In genomic region chr7:84403371-84403770, GRCm38 (mm10) we compare ENCODE assay signal across 18 mouse cellular contexts. TPM values are rescaled to one million over a fixed set of nuclear protein-coding genes. Genes with fewer than 3 reads are reported as not detected.
A peak's percentile ranks its signal among the peaks of the same experiment; 100 is the strongest.
DNase-seq lines count a peak whose midpoint lies in the region; ATAC-seq lines count a peak whose summit lies in the region.
"Had no signal": no experiment of that assay in that cellular context is flagged by ENCODE, and none has a peak within 500 bp of the region (broad histone marks: within the 10 kb centered on the region; RNA-seq: fewer than 3 reads in every experiment).

No protein-coding gene starts in this region.

- 32% methylated on average over 5 of the region's 5 CpGs for WGBS in hindbrain, embryonic 10.5 days
- 21% methylated on average over 5 of the region's 5 CpGs for WGBS in hindbrain, embryonic 16.5 days
- 53% methylated on average over 5 of the region's 5 CpGs for WGBS in forebrain, embryonic 10.5 days
- WGBS in hindbrain, embryonic 12.5 days = 21% methylated on average over 5 of the region's 5 CpGs
- WGBS in midbrain, embryonic 14.5 days = 3% methylated on average over 5 of the region's 5 CpGs

- peaks cover 24% of the 10 kb centered on the region for H3K36me3 ChIP-seq in hindbrain, embryonic 10.5 days
- H3K36me3 ChIP-seq in hindbrain, embryonic 16.5 days (ENCODE audit: control insufficient read depth, insufficient read depth, low read length) = no peaks in the 10 kb centered on the region
- H3K36me3 ChIP-seq in forebrain, embryonic 10.5 days (replicated peaks) = peaks cover 36% of the 10 kb centered on the region
- H3K36me3 ChIP-seq in hindbrain, embryonic 12.5 days = peaks cover 3% of the 10 kb centered on the region; the same call in 1 of the 2 replicates
- no peaks in the 10 kb centered on the region for H3K36me3 ChIP-seq in midbrain, embryonic 14.5 days (ENCODE audit: control insufficient read depth, insufficient read depth, low read length)
- H3K36me3 ChIP-seq: embryonic facial prominence, embryonic 15.5 days; heart, embryonic 12.5 days; liver, embryonic 12.5 days had no signal

- H3K4me1 ChIP-seq in hindbrain, embryonic 10.5 days (replicated peaks) = peaks cover 49% of the 10 kb centered on the region
- peaks cover 34% of the 10 kb centered on the region for H3K4me1 ChIP-seq in hindbrain, embryonic 16.5 days (ENCODE audit: control insufficient read depth, insufficient read depth, low read depth, low read length)
- H3K4me1 ChIP-seq in forebrain, embryonic 10.5 days = peaks cover 54% of the 10 kb centered on the region
- peaks cover 58% of the 10 kb centered on the region for H3K4me1 ChIP-seq in hindbrain, embryonic 12.5 days
- H3K4me1 ChIP-seq in midbrain, embryonic 14.5 days (ENCODE audit: control insufficient read depth, insufficient read depth, low read length) = peaks cover 54% of the 10 kb centered on the region
- H3K4me1 ChIP-seq: embryonic facial prominence, embryonic 15.5 days; heart, embryonic 12.5 days; liver, embryonic 12.5 days; megakaryocyte, embryonic 14.5 days had no signal

- no peak overlapping the region for H3K9ac ChIP-seq in hindbrain, embryonic 16.5 days (ENCODE audit: low read depth, low read length)
- H3K9ac ChIP-seq in hindbrain, embryonic 12.5 days = no peak overlapping the region
- H3K9ac ChIP-seq in midbrain, embryonic 14.5 days (replicated peaks; ENCODE audit: low read length) = no peak overlapping the region
- H3K9ac ChIP-seq: embryonic facial prominence, embryonic 15.5 days; heart, embryonic 12.5 days; liver, embryonic 12.5 days had no signal

- ATAC-seq in hindbrain, embryonic 16.5 days = no peak
- ATAC-seq in hindbrain, embryonic 12.5 days (ENCODE audit: low FRiP score) = peak; percentile 61
- ATAC-seq in midbrain, embryonic 14.5 days (ENCODE audit: low FRiP score, low TSS enrichment) = peak; percentile 47; the same call in 1 of the 2 replicates
- ATAC-seq: liver, embryonic 12.5 days had no signal

- peak; percentile 28 for DNase-seq in hindbrain, embryonic 10.5 days (ENCODE audit: low spot score)
- no peak for DNase-seq in forebrain, embryonic 10.5 days (ENCODE audit: extremely low spot score, low spot score)
- DNase-seq in midbrain, embryonic 14.5 days = peak; percentile 65
- DNase-seq in spleen, postnatal 14 days (ENCODE audit: low spot score in 2 of 2) = no peak
- no peak for DNase-seq in thymus, postnatal 10 days (ENCODE audit: low spot score in 2 of 2)
- no peak for DNase-seq in yolk sac, embryonic 10.5 days (ENCODE audit: low spot score)
- DNase-seq: cerebellum, postnatal 25 days; gastrocnemius, postnatal 25 days; heart, postnatal 36 days; kidney, adult 11 months; kidney, postnatal 14 days had no signal

- no peaks in the 10 kb centered on the region for H3K27me3 ChIP-seq in hindbrain, embryonic 10.5 days (ENCODE audit: insufficient read depth, poor library complexity, severe bottlenecking)
- no peaks in the 10 kb centered on the region for H3K27me3 ChIP-seq in hindbrain, embryonic 16.5 days (replicated peaks; ENCODE audit: control insufficient read depth, insufficient read depth, low read length)
- no peaks in the 10 kb centered on the region; the same call in 1 of the 2 replicates for H3K27me3 ChIP-seq in forebrain, embryonic 10.5 days (ENCODE audit: poor library complexity, severe bottlenecking)
- no peaks in the 10 kb centered on the region for H3K27me3 ChIP-seq in hindbrain, embryonic 12.5 days
- H3K27me3 ChIP-seq in midbrain, embryonic 14.5 days (ENCODE audit: control insufficient read depth, insufficient read depth, low read length) = no peaks in the 10 kb centered on the region
- H3K27me3 ChIP-seq: embryonic facial prominence, embryonic 15.5 days had no signal

- H3K4me3 ChIP-seq in hindbrain, embryonic 10.5 days = no peak overlapping the region
- no peak overlapping the region for H3K4me3 ChIP-seq in hindbrain, embryonic 16.5 days (ENCODE audit: low read length)
- no peak overlapping the region for H3K4me3 ChIP-seq in forebrain, embryonic 10.5 days
- no peak overlapping the region for H3K4me3 ChIP-seq in hindbrain, embryonic 12.5 days
- H3K4me3 ChIP-seq in midbrain, embryonic 14.5 days (replicated peaks; ENCODE audit: low read depth, low read length) = no peak overlapping the region
- H3K4me3 ChIP-seq: embryonic facial prominence, embryonic 15.5 days; heart, embryonic 12.5 days; limb, embryonic 10.5 days; liver, embryonic 12.5 days; megakaryocyte, embryonic 14.5 days had no signal

- no peak overlapping the region for H3K4me2 ChIP-seq in hindbrain, embryonic 16.5 days (ENCODE audit: low read length)
- no peak overlapping the region for H3K4me2 ChIP-seq in hindbrain, embryonic 12.5 days (replicated peaks)
- H3K4me2 ChIP-seq in midbrain, embryonic 14.5 days (ENCODE audit: low read length) = 0 out of 2 replicates have a peak overlapping the region, but pooled peaks have one; percentile 1
- H3K4me2 ChIP-seq: embryonic facial prominence, embryonic 15.5 days; heart, embryonic 12.5 days; liver, embryonic 12.5 days had no signal

- peak overlapping the region; percentile 53; the same call in 1 of the 2 replicates for H3K27ac ChIP-seq in hindbrain, embryonic 10.5 days
- no peak overlapping the region for H3K27ac ChIP-seq in hindbrain, embryonic 16.5 days (ENCODE audit: low read depth, low read length)
- 0 out of 2 replicates have a peak overlapping the region, but pooled peaks have one; percentile 58 for H3K27ac ChIP-seq in forebrain, embryonic 10.5 days
- peak overlapping the region; percentile 58 for H3K27ac ChIP-seq in hindbrain, embryonic 12.5 days
- H3K27ac ChIP-seq in midbrain, embryonic 14.5 days (replicated peaks; ENCODE audit: low read depth, low read length) = 0 out of 2 replicates have a peak overlapping the region, but pooled peaks have one; percentile 16
- H3K27ac ChIP-seq: embryonic facial prominence, embryonic 15.5 days; limb, embryonic 10.5 days; liver, embryonic 12.5 days had no signal

- no peaks in the 10 kb centered on the region for H3K9me3 ChIP-seq in hindbrain, embryonic 10.5 days
- H3K9me3 ChIP-seq in hindbrain, embryonic 16.5 days (ENCODE audit: control insufficient read depth, low read length) = no peaks in the 10 kb centered on the region
- no peaks in the 10 kb centered on the region for H3K9me3 ChIP-seq in forebrain, embryonic 10.5 days
- H3K9me3 ChIP-seq in hindbrain, embryonic 12.5 days (replicated peaks) = no peaks in the 10 kb centered on the region
- H3K9me3 ChIP-seq in midbrain, embryonic 14.5 days (ENCODE audit: control insufficient read depth, low read length) = no peaks in the 10 kb centered on the region
- H3K9me3 ChIP-seq: embryonic facial prominence, embryonic 15.5 days; heart, embryonic 12.5 days; limb, embryonic 10.5 days; liver, embryonic 12.5 days had no signal

RNA-seq across cellular contexts. Expression of gene Arnt2, which starts 6.6 kb away (rescaled TPM):
- 22.6 and 30.1 TPM in 2 replicates for polyA plus RNA-seq in hindbrain, embryonic 10.5 days (2016; fragmentation: Nextera tagmentation; extraction: Ambion mirVana)
- 53.8 and 72.4 TPM in 2 replicates for polyA plus RNA-seq in hindbrain, embryonic 16.5 days (2015; fragmentation: Nextera tagmentation; extraction: Ambion mirVana)
- polyA plus RNA-seq in forebrain, embryonic 10.5 days (2016; fragmentation: Nextera tagmentation; extraction: Ambion mirVana) = 23.3 and 27.9 TPM in 2 replicates
- polyA plus RNA-seq in hindbrain, embryonic 12.5 days (2016; fragmentation: Nextera tagmentation; extraction: Ambion mirVana) = 57.6 and 64.2 TPM in 2 replicates
- 75.7 and 82.1 TPM in 2 replicates for polyA plus RNA-seq in midbrain, embryonic 14.5 days (2014; fragmentation: Nextera tagmentation; extraction: Ambion mirVana)

Comparison
In these comparisons a context has a peak if more than half of its experiments do, and no peak if none do; other contexts are left out.
1. DNase-seq: peak in hindbrain, embryonic 10.5 days (single experiment) and midbrain, embryonic 14.5 days (single experiment); none in forebrain, embryonic 10.5 days (single experiment), spleen, postnatal 14 days (0 of 2), thymus, postnatal 10 days (0 of 2) and yolk sac, embryonic 10.5 days (single experiment).